Mouse (Mus musculus) forebrain, embryonic 15.5 days (tissue): ENCODE measurements at regions not wholly inside any gene's neighbourhood (a gene's known extent, or its start where the extent isn't known, plus 50 kb on each side); places are given as distances from the start of the nearest gene placed in this dataset.

Source experiments
- ATAC-seq: fragments of 200-750 bp; cut with Nextera tagmentation; replicated peaks from 2 replicates; pipeline ENCODE4 v1.8.0; 2017; ENCODE audit warnings: mild to moderate bottlenecking, moderate TSS enrichment, moderate library complexity
- H3K27ac ChIP-seq: fragments of 300-500 bp; sonication (generic); replicated peaks from 2 replicates; pipeline ENCODE4 v1.5.1; 2015; ENCODE audit warnings: mild to moderate bottlenecking, inconsistent platforms
- H3K27me3 ChIP-seq: fragments of 300-500 bp; sonication (generic); 2 replicates; pipeline ENCODE4 v1.6.1; 2015; ENCODE audit warnings: inconsistent platforms
- H3K36me3 ChIP-seq: fragments of 300-500 bp; sonication (generic); 2 replicates; pipeline ENCODE4 v1.6.1; 2015; ENCODE audit warnings: mild to moderate bottlenecking, inconsistent platforms
- H3K4me1 ChIP-seq: fragments of 300-500 bp; sonication (generic); 2 replicates; pipeline ENCODE4 v1.6.1; 2015; ENCODE audit warnings: inconsistent platforms
- H3K4me2 ChIP-seq: fragments of 300-500 bp; sonication (generic); replicated peaks from 2 replicates; pipeline ENCODE4 v1.6.1; 2015; ENCODE audit warnings: mild to moderate bottlenecking, inconsistent platforms
- H3K4me3 ChIP-seq: fragments of 300-500 bp; sonication (generic); 2 replicates; pipeline ENCODE4 v1.5.1; 2015; ENCODE audit warnings: mild to moderate bottlenecking, inconsistent platforms
- H3K9ac ChIP-seq: fragments of 300-500 bp; sonication (generic); replicated peaks from 2 replicates; pipeline ENCODE4 v1.6.1; 2015; ENCODE audit warnings: mild to moderate bottlenecking, inconsistent platforms
- H3K9me3 ChIP-seq: fragments of 300-500 bp; sonication (generic); 2 replicates; pipeline ENCODE4 v1.6.1; 2016; ENCODE audit warnings: inconsistent platforms
- WGBS: fragments of 180-500 bp; shearing (Covaris S2); methylation state at CpG from one replicate; pipeline ENCODE4 v1.1.7; 2015; ENCODE audit warnings: mixed read lengths; 5-methylcytosine and 5-hydroxymethylcytosine counted together

GRCm38 (mm10) chr17:64994483-64994882, 158.6 kb upstream of the 4930583I09Rik start:
- no peak overlapping the region for H3K9ac ChIP-seq
- ATAC-seq: no peak
- H3K4me2 ChIP-seq: no peak overlapping the region
- no peaks in the 10 kb centered on the region for H3K36me3 ChIP-seq
- H3K27me3 ChIP-seq: no peaks in the 10 kb centered on the region
- WGBS: 96% methylated on average over 10 of the region's 10 CpGs
- no peak overlapping the region for H3K4me3 ChIP-seq
- H3K27ac ChIP-seq: no peak overlapping the region
- H3K9me3 ChIP-seq: no peaks in the 10 kb centered on the region
- no peaks in the 10 kb centered on the region for H3K4me1 ChIP-seq

DNA sequence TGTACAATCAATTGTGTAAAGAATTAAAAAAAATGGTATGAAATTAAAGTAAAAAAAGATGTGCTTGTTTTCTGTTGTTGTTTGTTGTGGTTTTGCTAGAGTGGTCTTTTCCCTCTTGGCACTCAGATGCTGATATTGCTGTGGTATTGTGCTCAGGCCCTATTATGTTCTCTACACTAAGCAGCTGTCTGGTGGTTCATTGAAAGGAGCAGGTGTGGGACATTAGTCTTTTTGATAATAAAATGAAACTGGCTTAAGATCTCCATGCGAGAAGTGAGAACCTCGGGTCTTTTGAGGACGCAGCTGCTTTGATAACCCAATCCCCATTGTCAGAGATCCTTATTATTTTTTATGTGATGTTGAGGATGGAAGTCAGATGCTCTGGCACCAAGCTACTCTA, 155.4 kb upstream of the 4930583I09Rik start:
- Histone ChIP-seq H3K4me2 (no peak overlapping the region), H3K4me1 (no peaks in the 10 kb centered on the region), H3K9me3 (no peaks in the 10 kb centered on the region)

GRCm38 (mm10) chr17:64984276-64985011, 148.6 kb upstream of the 4930583I09Rik start:
- WGBS: 86% methylated on average over 14 of the region's 14 CpGs
- Histone ChIP-seq H3K9me3 (no peaks in the 10 kb centered on the region), H3K4me2 (no peak overlapping the region), H3K27me3 (no peaks in the 10 kb centered on the region), H3K4me3 (no peak overlapping the region), H3K27ac (no peak overlapping the region), H3K36me3 (no peaks in the 10 kb centered on the region), H3K9ac (no peak overlapping the region), H3K4me1 (no peaks in the 10 kb centered on the region)
- no peak for ATAC-seq

More for the DNA sequence above, 155.4 kb upstream of the 4930583I09Rik start:
- Histone ChIP-seq H3K4me3 (no peak overlapping the region), H3K27me3 (no peaks in the 10 kb centered on the region), H3K36me3 (no peaks in the 10 kb centered on the region), H3K9ac (no peak overlapping the region), H3K27ac (no peak overlapping the region)
- ATAC-seq: no peak
- WGBS: 59% methylated on average over 3 of the region's 3 CpGs

- Histone ChIP-seq H3K36me3 (no peaks in the 10 kb centered on the region), H3K4me2 (no peak overlapping the region), H3K4me3 (no peak overlapping the region), H3K27ac (no peak overlapping the region), H3K4me1 (no peaks in the 10 kb centered on the region), H3K9me3 (no peaks in the 10 kb centered on the region), H3K9ac (no peak overlapping the region), H3K27me3 (no peaks in the 10 kb centered on the region)
- no peak for ATAC-seq
- WGBS: 72% methylated on average over 2 of the region's 2 CpGs
These were observed 147.6 kb upstream of the 4930583I09Rik start for GRCm38 (mm10) chr17:64983480-64983879.

- H3K4me2 ChIP-seq: no peak overlapping the region
- no peak overlapping the region for H3K9ac ChIP-seq
- H3K4me3 ChIP-seq: no peak overlapping the region
- no peaks in the 10 kb centered on the region for H3K27me3 ChIP-seq
- H3K4me1 ChIP-seq: no peaks in the 10 kb centered on the region
- ATAC-seq: no peak
- no peaks in the 10 kb centered on the region for H3K9me3 ChIP-seq
- H3K36me3 ChIP-seq: no peaks in the 10 kb centered on the region
- no peak overlapping the region for H3K27ac ChIP-seq
- WGBS: 85% methylated on average over 4 of the region's 4 CpGs
These were observed 128.3 kb upstream of the 4930583I09Rik start for GRCm38 (mm10) chr17:64964153-64964552.

- Histone ChIP-seq H3K4me3 (no peak overlapping the region), H3K36me3 (no peaks in the 10 kb centered on the region), H3K27me3 (no peaks in the 10 kb centered on the region), H3K4me2 (no peak overlapping the region), H3K9ac (no peak overlapping the region), H3K9me3 (no peaks in the 10 kb centered on the region), H3K27ac (no peak overlapping the region), H3K4me1 (no peaks in the 10 kb centered on the region)
- ATAC-seq: no peak
- WGBS: 91% methylated on average over 2 of the region's 2 CpGs
These were observed 126.0 kb upstream of the 4930583I09Rik start for GRCm38 (mm10) chr17:64961887-64962286.

DNA sequence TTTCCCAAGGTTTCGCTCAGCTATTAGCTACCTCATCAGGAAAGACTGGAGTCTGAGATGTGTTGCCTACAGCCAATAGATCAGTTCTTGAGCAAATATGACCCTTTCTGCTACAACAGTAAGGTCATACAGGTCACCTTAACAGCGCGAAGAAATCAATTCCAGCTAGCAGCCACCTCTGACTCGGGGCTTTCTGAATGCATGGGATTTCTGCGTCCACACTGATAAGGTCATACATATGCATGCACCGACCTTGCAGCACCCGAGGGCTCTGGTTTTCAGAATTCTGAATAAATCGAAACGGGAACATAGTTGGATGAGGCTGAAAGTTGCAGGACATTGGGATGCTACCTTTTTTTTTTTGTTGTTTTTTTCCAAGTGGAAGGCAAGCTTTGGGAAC, 121.6 kb upstream of the 4930583I09Rik start:
- Histone ChIP-seq H3K4me3 (no peak overlapping the region), H3K4me2 (no peak overlapping the region), H3K9me3 (no peaks in the 10 kb centered on the region), H3K9ac (no peak overlapping the region), H3K27ac (no peak overlapping the region), H3K27me3 (no peaks in the 10 kb centered on the region), H3K36me3 (no peaks in the 10 kb centered on the region), H3K4me1 (peaks cover 7% of the 10 kb centered on the region)
- 85% methylated on average over 9 of the region's 9 CpGs for WGBS
- ATAC-seq: no peak

GRCm38 (mm10) chr17:64956506-64956905, 120.6 kb upstream of the 4930583I09Rik start:
- WGBS: 88% methylated on average over 7 of the region's 7 CpGs
- Histone ChIP-seq H3K4me3 (no peak overlapping the region), H3K9me3 (no peaks in the 10 kb centered on the region), H3K9ac (no peak overlapping the region), H3K36me3 (no peaks in the 10 kb centered on the region), H3K27ac (no peak overlapping the region), H3K4me2 (no peak overlapping the region), H3K4me1 (peaks cover 7% of the 10 kb centered on the region), H3K27me3 (no peaks in the 10 kb centered on the region)
- ATAC-seq: no peak

DNA sequence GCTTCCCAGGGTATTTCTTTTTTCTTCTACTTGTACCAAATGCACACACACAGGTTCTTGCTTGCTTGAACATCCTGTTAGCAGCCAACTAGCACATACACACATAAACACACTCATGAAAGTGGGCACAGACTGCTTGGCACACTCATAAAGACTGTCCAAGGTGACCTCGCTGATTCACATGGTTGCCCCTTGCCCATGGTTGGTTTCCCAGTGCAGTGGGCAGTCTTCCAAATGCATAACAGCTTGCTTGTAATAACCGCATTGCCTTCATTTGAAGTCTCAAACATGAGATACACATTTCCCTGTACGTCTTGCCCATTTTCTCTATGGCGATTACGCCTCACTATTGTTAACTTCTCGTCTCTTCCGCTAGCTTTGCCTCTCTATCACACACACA, 117.4 kb upstream of the 4930583I09Rik start:
- Histone ChIP-seq H3K4me3 (no peak overlapping the region), H3K4me1 (peaks cover 11% of the 10 kb centered on the region), H3K36me3 (no peaks in the 10 kb centered on the region), H3K27me3 (no peaks in the 10 kb centered on the region), H3K4me2 (no peak overlapping the region), H3K27ac (no peak overlapping the region), H3K9me3 (no peaks in the 10 kb centered on the region), H3K9ac (no peak overlapping the region)
- no peak for ATAC-seq
- 74% methylated on average over 7 of the region's 7 CpGs for WGBS

DNA sequence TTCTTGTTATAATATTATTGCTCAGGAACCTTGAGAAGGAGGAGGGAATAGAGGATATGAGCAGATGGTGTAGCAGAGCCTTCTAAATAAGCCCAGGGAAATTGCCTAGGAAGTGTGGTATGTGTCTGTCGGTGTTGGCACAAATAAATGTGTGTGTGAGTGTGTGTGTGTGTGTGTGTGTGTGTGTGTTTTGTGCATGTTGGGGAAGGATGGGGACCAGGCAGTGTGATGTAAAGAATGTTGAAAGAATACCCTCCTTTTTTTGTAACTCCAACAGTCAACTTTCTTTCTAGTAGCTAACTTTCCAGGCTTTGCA, 115.7 kb upstream of the 4930583I09Rik start:
- ATAC-seq: peak; percentile 89
- Histone ChIP-seq H3K27ac (no peak overlapping the region), H3K36me3 (no peaks in the 10 kb centered on the region), H3K4me3 (no peak overlapping the region), H3K9me3 (no peaks in the 10 kb centered on the region), H3K9ac (no peak overlapping the region), H3K4me2 (no peak overlapping the region), H3K27me3 (no peaks in the 10 kb centered on the region), H3K4me1 (peaks cover 11% of the 10 kb centered on the region)
- WGBS: 56% methylated on average over 1 of the region's 1 CpGs

- Histone ChIP-seq H3K4me3 (no peak overlapping the region), H3K9me3 (no peaks in the 10 kb centered on the region), H3K27ac (no peak overlapping the region), H3K4me1 (peaks cover 11% of the 10 kb centered on the region), H3K9ac (no peak overlapping the region), H3K27me3 (no peaks in the 10 kb centered on the region), H3K36me3 (no peaks in the 10 kb centered on the region), H3K4me2 (no peak overlapping the region)
- 56% methylated on average over 6 of the region's 6 CpGs for WGBS
- ATAC-seq: peak; percentile 51
These were observed 115.1 kb upstream of the 4930583I09Rik start for GRCm38 (mm10) chr17:64950802-64951624.

DNA sequence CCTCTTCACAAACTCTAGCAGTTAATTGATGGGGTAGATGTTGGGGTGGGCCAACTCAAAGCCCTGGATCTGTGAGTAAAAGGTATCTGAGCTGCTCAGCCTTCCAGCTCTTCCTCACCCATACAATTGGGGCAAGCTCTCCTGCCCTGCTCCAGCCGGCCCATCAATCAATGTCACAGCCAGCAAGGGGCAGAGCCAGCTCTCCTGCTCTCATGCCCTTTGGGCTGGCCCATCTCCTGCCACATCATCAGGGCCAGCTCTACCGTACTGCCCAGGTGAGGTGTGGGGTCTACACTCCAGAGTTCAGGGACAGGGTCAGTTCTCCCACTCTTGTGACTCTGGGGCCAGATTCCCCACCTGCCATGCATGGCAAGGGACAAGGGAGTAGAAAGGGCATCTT, 107.3 kb upstream of the 4930583I09Rik start:
- H3K4me1 ChIP-seq: no peaks in the 10 kb centered on the region
- no peaks in the 10 kb centered on the region for H3K27me3 ChIP-seq
- H3K9me3 ChIP-seq: no peaks in the 10 kb centered on the region
- ATAC-seq: no peak
- no peaks in the 10 kb centered on the region for H3K36me3 ChIP-seq
- H3K9ac ChIP-seq: no peak overlapping the region
- no peak overlapping the region for H3K27ac ChIP-seq
- 98% methylated on average over 2 of the region's 2 CpGs for WGBS
- no peak overlapping the region for H3K4me2 ChIP-seq
- H3K4me3 ChIP-seq: no peak overlapping the region
